9 mouse cellular contexts compared by ENCODE assay signal in genomic region chr11:116368116-116368515, GRCm38 (mm10). TPM values are rescaled to one million over a fixed set of nuclear protein-coding genes. Genes with fewer than 3 reads are reported as not detected.
DNase-seq lines count a peak whose midpoint lies in the region; ATAC-seq and TF ChIP-seq lines count a peak whose summit lies in the region.
"Had no signal": no experiment of that assay in that cellular context is flagged by ENCODE, and none has a peak within 500 bp of the region (broad histone marks: within the 10 kb centered on the region; RNA-seq: fewer than 3 reads in every experiment).

No protein-coding gene starts in this region.

- TF ChIP-seq CTCF in intestine, postnatal 0 days (IDR thresholded peaks at IDR 0.05; ENCODE audit: low read depth), result peak; percentile 91
- peak; percentile 94 for TF ChIP-seq CTCF in liver, adult 2 months (IDR thresholded peaks at IDR 0.05; ENCODE audit: low read depth, low read length)
- TF ChIP-seq CTCF in olfactory bulb, adult 2 months (IDR thresholded peaks at IDR 0.05; ENCODE audit: insufficient read depth, low read depth, low read length), result peak; percentile 66

- no peaks in the 10 kb centered on the region for H3K79me2 ChIP-seq in liver, adult 2 months (ENCODE audit: control insufficient read depth, insufficient read depth, low read length)

- H3K4me2 ChIP-seq in intestine, postnatal 0 days (replicated peaks; ENCODE audit: low read depth), result no peak overlapping the region
- H3K4me2 ChIP-seq: hindbrain, embryonic 15.5 days had no signal

- 23% methylated on average over 9 of the region's 9 CpGs for WGBS in intestine, postnatal 0 days
- 26% methylated on average over 9 of the region's 9 CpGs for WGBS in liver, adult 2 months
- WGBS in olfactory bulb, adult 2 months, result 26% methylated on average over 9 of the region's 9 CpGs

- no peak overlapping the region for H3K4me3 ChIP-seq in intestine, postnatal 0 days (ENCODE audit: low read depth, low read length)
- H3K4me3 ChIP-seq in liver, adult 2 months (ENCODE audit: insufficient read depth, low read depth, low read length), result no peak overlapping the region
- H3K4me3 ChIP-seq in olfactory bulb, adult 2 months (ENCODE audit: insufficient read depth, low read depth, low read length), result no peak overlapping the region
- H3K4me3 ChIP-seq: hindbrain, embryonic 15.5 days had no signal

- no peak for TF ChIP-seq POLR2A in liver, adult 2 months (IDR thresholded peaks at IDR 0.05; ENCODE audit: extremely low read depth, insufficient read depth, low read length)
- no peak for TF ChIP-seq POLR2A in olfactory bulb, adult 2 months (IDR thresholded peaks at IDR 0.05; ENCODE audit: insufficient read depth, low read depth, low read length)

- no peaks in the 10 kb centered on the region for H3K27me3 ChIP-seq in intestine, postnatal 0 days (replicated peaks; ENCODE audit: control insufficient read depth, insufficient read depth, low read length)
- H3K27me3 ChIP-seq in liver, adult 2 months (ENCODE audit: control insufficient read depth, insufficient read depth, low read length), result no peaks in the 10 kb centered on the region
- H3K27me3 ChIP-seq: hindbrain, embryonic 15.5 days had no signal

- no peaks in the 10 kb centered on the region for H3K9me3 ChIP-seq in intestine, postnatal 0 days (ENCODE audit: control insufficient read depth)
- H3K9me3 ChIP-seq: hindbrain, embryonic 15.5 days had no signal

- peak; percentile 91 for DNase-seq in 416B (ENCODE audit: low read depth)
- peak; percentile 85 for DNase-seq in T-cell, adult 2 months (ENCODE audit: low spot score)
- peak; percentile 88 for DNase-seq in cerebellum, postnatal 36 days
- DNase-seq in gastrocnemius, adult 8-10 months (ENCODE audit: low spot score in 2 of 2), result peak; percentile 61 to 69
- peak; percentile 78 for DNase-seq in liver, adult 2 months (ENCODE audit: extremely low read depth, low read depth, low spot score)
- DNase-seq in testis, postnatal 14 days (ENCODE audit: low spot score), result peak; percentile 65

- ATAC-seq in intestine, postnatal 0 days, result peak; percentile 53; the same call in 1 of the 2 replicates

- H3K4me1 ChIP-seq in intestine, postnatal 0 days (replicated peaks; ENCODE audit: control insufficient read depth, insufficient read depth, low read length), result 0 out of 2 replicates have a peak, but pooled peaks cover 3% of the 10 kb centered on the region
- H3K4me1 ChIP-seq in liver, adult 2 months (ENCODE audit: control insufficient read depth, insufficient read depth, low read length), result no peaks in the 10 kb centered on the region
- H3K4me1 ChIP-seq in olfactory bulb, adult 2 months (ENCODE audit: control insufficient read depth, insufficient read depth, low read length), result peaks cover 5% of the 10 kb centered on the region

- no peak overlapping the region for H3K27ac ChIP-seq in intestine, postnatal 0 days (ENCODE audit: low read depth, low read length)
- H3K27ac ChIP-seq in liver, adult 2 months (replicated peaks; ENCODE audit: insufficient read depth, low read depth, low read length), result no peak overlapping the region
- no peak overlapping the region for H3K27ac ChIP-seq in olfactory bulb, adult 2 months (ENCODE audit: insufficient read depth, low read depth, low read length)
- H3K27ac ChIP-seq: hindbrain, embryonic 15.5 days had no signal

- no peaks in the 10 kb centered on the region for H3K36me3 ChIP-seq in intestine, postnatal 0 days (ENCODE audit: control insufficient read depth, insufficient read depth)
- no peaks in the 10 kb centered on the region for H3K36me3 ChIP-seq in liver, adult 2 months (ENCODE audit: control insufficient read depth, insufficient read depth, low read length)
- H3K36me3 ChIP-seq: hindbrain, embryonic 15.5 days had no signal

- no peak overlapping the region for H3K9ac ChIP-seq in intestine, postnatal 0 days (ENCODE audit: low read depth, low read length)
- H3K9ac ChIP-seq in liver, adult 2 months (ENCODE audit: low read depth, low read length), result no peak overlapping the region
- H3K9ac ChIP-seq: hindbrain, embryonic 15.5 days had no signal

RNA-seq across cellular contexts. Expression of gene Foxj1, which starts 32.9 kb away (rescaled TPM):
- total RNA-seq in gastrocnemius, adult 8-10 months (2022), result not detected
- polyA plus RNA-seq in intestine, postnatal 0 days (2015; fragmentation: Nextera tagmentation; extraction: Ambion mirVana), result 0.09 TPM in 1 of 2 replicates, not detected in the other
- 0.09 and 0.20 TPM in 2 replicates for total RNA-seq in liver, adult 2 months (2014; rRNA removed)
- 0.21 and 0.26 TPM in 2 replicates for polyA plus RNA-seq in liver, adult 2 months (2012; rRNA removed)
- polyA plus RNA-seq in olfactory bulb, adult 2 months (2012; ENCODE audit: insufficient read depth, insufficient read length, low replicate concordance, missing spikeins), result not detected in 2 replicates

RNA-seq across cellular contexts. Expression of gene Rnf157, which starts 44.7 kb away (rescaled TPM):
- 10 to 100 TPM; 23.0 to 29.5 (median 24.2) TPM for total RNA-seq in gastrocnemius, adult 8-10 months (2022)
- 4.9 and 6.6 TPM in 2 replicates for polyA plus RNA-seq in intestine, postnatal 0 days (2015; fragmentation: Nextera tagmentation; extraction: Ambion mirVana)
- total RNA-seq in liver, adult 2 months (2014; rRNA removed), result 1.0 and 1.3 TPM in 2 replicates
- 0.75 and 0.87 TPM in 2 replicates for polyA plus RNA-seq in liver, adult 2 months (2012; rRNA removed)
- polyA plus RNA-seq in olfactory bulb, adult 2 months (2012; ENCODE audit: insufficient read depth, insufficient read length, low replicate concordance, missing spikeins), result 199 TPM in 1 of 2 replicates, not detected in the other

Comparison
In these comparisons a context has a peak if more than half of its experiments do, and no peak if none do; other contexts are left out.
1. RNA of gene Rnf157, which starts 44.7 kb away (polyA plus RNA-seq): 199 TPM in olfactory bulb, adult 2 months; 4.9 to 6.6 TPM in intestine, postnatal 0 days and 0.75 to 0.87 TPM in liver, adult 2 months; every median in the first group is over 10 times any median in the second.
2. Peak in every context shown above with its lines, with median percentiles within 50 percentile points of each other: DNase-seq and CTCF ChIP-seq.